Mouse (Mus musculus): ENCODE data around the gene Sox6.

DNA sequence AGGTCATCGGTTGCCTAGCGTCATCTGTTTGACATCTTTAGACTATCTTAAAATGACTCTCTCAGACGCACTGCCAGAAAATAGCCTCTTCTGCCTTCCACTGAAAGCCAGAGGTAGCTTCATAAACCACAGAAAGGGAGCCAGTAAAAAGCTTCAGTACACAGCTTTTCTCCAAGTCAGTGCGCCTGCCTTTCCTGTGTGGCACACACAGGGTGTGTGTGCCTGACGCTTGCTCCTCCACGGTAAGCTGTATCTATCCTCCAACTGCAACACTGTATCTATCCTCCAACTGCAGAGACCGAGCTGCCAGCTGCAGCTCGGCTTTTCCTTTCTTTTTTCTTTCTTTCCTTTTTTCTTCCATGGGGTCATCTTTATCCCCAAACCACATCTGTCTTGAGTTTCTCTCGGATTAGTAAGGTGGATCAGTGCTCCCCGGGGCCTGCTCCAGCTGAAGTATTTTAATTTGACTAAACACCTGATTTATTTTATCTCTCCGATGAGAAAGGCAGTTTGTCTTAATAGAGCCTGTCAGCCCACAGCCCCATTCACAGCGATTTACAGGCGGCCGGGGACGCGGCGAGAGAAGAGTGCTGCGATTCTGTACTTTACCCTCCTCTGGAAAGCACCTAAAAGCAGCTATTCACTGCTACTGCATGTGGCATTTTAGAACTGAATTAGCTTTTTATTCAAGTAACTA is 371.8 kb downstream of the Sox6 start:
- TF ChIP-seq POLR2A (IDR thresholded peaks at IDR 0.05; ENCODE audit: borderline replicate concordance, extremely low read depth, low read depth, low read length): no peak
- TF ChIP-seq CTCF (IDR thresholded peaks at IDR 0.05; ENCODE audit: insufficient read depth, low read length): no peak

Measured in lung, adult 2 months (tissue).